ENCODE assay signal across 9 mouse cellular contexts in the genomic region with DNA sequence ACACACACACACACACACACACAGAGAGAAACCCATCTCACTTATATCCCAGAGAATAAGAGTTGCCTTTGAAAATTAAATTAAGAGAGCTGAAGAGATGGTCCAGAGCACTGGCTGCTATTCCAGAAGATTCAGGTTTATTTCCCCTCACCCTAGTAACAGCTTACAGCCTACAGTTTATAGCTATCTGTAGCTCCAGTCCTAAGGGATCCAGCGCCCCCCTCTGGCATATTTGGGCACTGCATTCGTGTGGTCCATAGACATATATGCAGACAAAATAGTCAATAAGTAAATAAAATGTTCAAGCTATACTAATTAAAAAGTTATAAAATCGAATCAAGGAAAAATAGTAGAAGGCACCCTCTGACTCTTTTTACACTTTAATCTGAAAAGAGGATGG.
A peak's percentile ranks its signal among the peaks of the same experiment; 100 is the strongest.
DNase-seq lines count a peak whose midpoint lies in the region; ATAC-seq and TF ChIP-seq lines count a peak whose summit lies in the region.
"Had no signal": no experiment of that assay in that cellular context is flagged by ENCODE, and none has a peak within 500 bp of the region (broad histone marks: within the 10 kb centered on the region; RNA-seq: fewer than 3 reads in every experiment).

No protein-coding gene starts in this region.

- no peaks in the 10 kb centered on the region for H3K36me3 ChIP-seq in intestine, embryonic 14.5 days (ENCODE audit: control insufficient read depth, insufficient read depth, low read length)
- H3K36me3 ChIP-seq in intestine, embryonic 16.5 days (ENCODE audit: control insufficient read depth, insufficient read depth, low read length): no peaks in the 10 kb centered on the region
- H3K36me3 ChIP-seq in E14TG2a.4 (ENCODE audit: insufficient read depth, low read length): no peaks in the 10 kb centered on the region
- H3K36me3 ChIP-seq in liver, embryonic 14.5 days (replicated peaks; ENCODE audit: control insufficient read depth, insufficient read depth, low read depth): no peaks in the 10 kb centered on the region
- H3K36me3 ChIP-seq: midbrain, embryonic 12.5 days had no signal

- no peak overlapping the region for H3K27ac ChIP-seq in intestine, embryonic 14.5 days (ENCODE audit: low read depth)
- H3K27ac ChIP-seq in intestine, embryonic 16.5 days (ENCODE audit: low read length): no peak overlapping the region
- no peak overlapping the region for H3K27ac ChIP-seq in liver, embryonic 14.5 days
- H3K27ac ChIP-seq: midbrain, embryonic 12.5 days had no signal

- 0 out of 2 replicates have a peak, but pooled peaks cover 5% of the 10 kb centered on the region for H3K9me3 ChIP-seq in intestine, embryonic 14.5 days (ENCODE audit: control insufficient read depth, low read length)
- H3K9me3 ChIP-seq in intestine, embryonic 16.5 days (ENCODE audit: control insufficient read depth, low read length): 0 out of 2 replicates have a peak, but pooled peaks cover 4% of the 10 kb centered on the region
- peaks cover 13% of the 10 kb centered on the region for H3K9me3 ChIP-seq in E14TG2a.4 (ENCODE audit: low read length)
- no peaks in the 10 kb centered on the region for H3K9me3 ChIP-seq in liver, embryonic 14.5 days (ENCODE audit: control insufficient read depth, low read length)

- no peaks in the 10 kb centered on the region for H3K27me3 ChIP-seq in intestine, embryonic 14.5 days (replicated peaks; ENCODE audit: control insufficient read depth, insufficient read depth, low read length)
- no peaks in the 10 kb centered on the region for H3K27me3 ChIP-seq in intestine, embryonic 16.5 days (replicated peaks; ENCODE audit: control insufficient read depth, insufficient read depth, low read length)
- H3K27me3 ChIP-seq in E14TG2a.4 (ENCODE audit: insufficient read depth, low read length): no peaks in the 10 kb centered on the region
- H3K27me3 ChIP-seq in liver, embryonic 14.5 days (ENCODE audit: control insufficient read depth, insufficient read depth, low read length): no peaks in the 10 kb centered on the region
- H3K27me3 ChIP-seq: midbrain, embryonic 12.5 days had no signal

- H3K4me3 ChIP-seq in intestine, embryonic 14.5 days (ENCODE audit: low read depth, low read length): no peak overlapping the region
- H3K4me3 ChIP-seq in intestine, embryonic 16.5 days (ENCODE audit: low read length): no peak overlapping the region
- H3K4me3 ChIP-seq in E14TG2a.4 (replicated peaks; ENCODE audit: low read length): no peak overlapping the region
- no peak overlapping the region for H3K4me3 ChIP-seq in liver, embryonic 14.5 days (ENCODE audit: insufficient read depth in 1 of 2, low read depth in 2 of 2, low read length in 2 of 2)
- H3K4me3 ChIP-seq: midbrain, embryonic 12.5 days had no signal

- no peak for ATAC-seq in intestine, embryonic 14.5 days (replicated peaks; ENCODE audit: low FRiP score, low TSS enrichment, low read depth)
- no peak for ATAC-seq in intestine, embryonic 16.5 days
- no peak for ATAC-seq in liver, embryonic 14.5 days (ENCODE audit: insufficient read depth)
- ATAC-seq in inflammation-experienced regulatory T-cells, adult 6 months: no peak

- peak; percentile 60 for TF ChIP-seq CTCF in E14TG2a.4 (conservative IDR thresholded peaks at IDR 0.05; ENCODE audit: low read length)
- TF ChIP-seq CTCF in liver, embryonic 14.5 days (IDR thresholded peaks at IDR 0.05; ENCODE audit: low read depth): 0 out of 2 replicates have a peak, but pooled peaks have one; percentile 8

- no peak overlapping the region for H3K9ac ChIP-seq in intestine, embryonic 14.5 days (ENCODE audit: low read length)
- no peak overlapping the region for H3K9ac ChIP-seq in intestine, embryonic 16.5 days (ENCODE audit: low read depth, low read length)
- H3K9ac ChIP-seq in liver, embryonic 14.5 days (replicated peaks): no peak overlapping the region
- H3K9ac ChIP-seq: midbrain, embryonic 12.5 days had no signal

- H3K4me2 ChIP-seq in intestine, embryonic 14.5 days (ENCODE audit: low read length): no peak overlapping the region
- no peak overlapping the region for H3K4me2 ChIP-seq in intestine, embryonic 16.5 days (ENCODE audit: low read depth, low read length)
- H3K4me2 ChIP-seq in liver, embryonic 14.5 days (ENCODE audit: low read depth): no peak overlapping the region
- H3K4me2 ChIP-seq: midbrain, embryonic 12.5 days had no signal

- H3K4me1 ChIP-seq in intestine, embryonic 14.5 days (replicated peaks; ENCODE audit: control insufficient read depth, insufficient read depth, low read length): no peaks in the 10 kb centered on the region
- H3K4me1 ChIP-seq in intestine, embryonic 16.5 days (ENCODE audit: control insufficient read depth, insufficient read depth, low read length): no peaks in the 10 kb centered on the region
- no peaks in the 10 kb centered on the region for H3K4me1 ChIP-seq in E14TG2a.4 (replicated peaks; ENCODE audit: low read depth, low read length)
- no peaks in the 10 kb centered on the region for H3K4me1 ChIP-seq in liver, embryonic 14.5 days (replicated peaks; ENCODE audit: control insufficient read depth in 2 of 2, insufficient read depth in 2 of 2, low read length in 1 of 2)
- H3K4me1 ChIP-seq: midbrain, embryonic 12.5 days had no signal

- 25% methylated on average over 3 of the region's 3 CpGs for WGBS in intestine, embryonic 14.5 days
- WGBS in intestine, embryonic 16.5 days: 30% methylated on average over 3 of the region's 3 CpGs
- 17% methylated on average over 3 of the region's 3 CpGs for WGBS in liver, embryonic 14.5 days (ENCODE audit: insufficient replicate concordance)

- TF ChIP-seq EP300 in liver, embryonic 14.5 days (IDR thresholded peaks at IDR 0.05; ENCODE audit: low read depth): no peak

- peak; percentile 68 for DNase-seq in intestine, embryonic 14.5 days (ENCODE audit: low spot score)
- DNase-seq in adrenal gland, postnatal 10 days: peak; percentile 78
- peak; percentile 16 for DNase-seq in embryo, embryonic 11.5 days (ENCODE audit: low read depth, low spot score)
- DNase-seq in liver, embryonic 14.5 days (ENCODE audit: low read depth in 3 of 3, low spot score in 3 of 3): no peak
- DNase-seq in thymus, postnatal 14 days: no peak

Comparison
In these comparisons a context has a peak if more than half of its experiments do, and no peak if none do; other contexts are left out.
1. DNase-seq: peak in intestine, embryonic 14.5 days (single experiment), adrenal gland, postnatal 10 days (single experiment) and embryo, embryonic 11.5 days (single experiment); none in liver, embryonic 14.5 days (0 of 3) and thymus, postnatal 14 days (single experiment).